Mouse (Mus musculus): ENCODE data around the gene Foxp3. TPM values are rescaled to one million over a fixed set of nuclear protein-coding genes. Genes with fewer than 3 reads are reported as not detected.

Gene Foxp3
- total RNA-seq, 4 experiments from 2014 or later, result 0.18 TPM; not detected in 3

DNA sequence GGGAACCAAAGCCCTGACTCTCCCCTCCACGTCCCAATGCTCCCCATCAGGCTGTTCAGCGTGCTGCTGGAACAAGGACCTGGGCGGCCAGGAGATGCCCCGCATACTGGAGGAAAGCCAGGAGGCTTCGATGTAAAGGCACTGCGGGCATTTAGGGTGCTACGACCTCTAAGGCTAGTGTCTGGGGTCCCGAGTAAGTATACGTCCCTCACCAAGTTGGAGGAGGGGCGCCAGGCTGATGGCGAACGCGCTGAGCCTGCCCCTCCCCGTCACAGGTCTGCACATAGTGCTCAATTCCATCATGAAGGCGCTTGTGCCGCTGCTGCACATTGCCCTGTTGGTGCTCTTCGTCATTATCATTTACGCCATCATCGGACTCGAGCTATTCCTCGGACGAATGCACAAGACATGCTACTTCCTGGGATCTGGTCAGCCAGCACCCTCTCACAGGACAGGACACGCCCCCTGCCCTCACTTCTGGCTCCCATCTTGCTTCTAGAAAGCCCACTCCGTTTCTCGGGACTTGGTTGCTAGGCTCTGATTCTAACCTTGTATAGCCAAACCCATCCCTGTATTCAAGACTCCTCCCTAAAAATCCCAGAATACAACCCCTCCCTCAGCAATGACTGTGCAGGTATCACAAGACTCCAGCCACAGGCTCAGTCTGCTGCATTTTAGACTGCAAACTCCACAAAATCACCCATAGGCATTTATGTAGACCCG lies 37.3 kb downstream of the Foxp3 start:
- DNase-seq (ENCODE audit: low spot score in 2 of 2), result peak in 1 of 2 experiments; percentile 36

DNA sequence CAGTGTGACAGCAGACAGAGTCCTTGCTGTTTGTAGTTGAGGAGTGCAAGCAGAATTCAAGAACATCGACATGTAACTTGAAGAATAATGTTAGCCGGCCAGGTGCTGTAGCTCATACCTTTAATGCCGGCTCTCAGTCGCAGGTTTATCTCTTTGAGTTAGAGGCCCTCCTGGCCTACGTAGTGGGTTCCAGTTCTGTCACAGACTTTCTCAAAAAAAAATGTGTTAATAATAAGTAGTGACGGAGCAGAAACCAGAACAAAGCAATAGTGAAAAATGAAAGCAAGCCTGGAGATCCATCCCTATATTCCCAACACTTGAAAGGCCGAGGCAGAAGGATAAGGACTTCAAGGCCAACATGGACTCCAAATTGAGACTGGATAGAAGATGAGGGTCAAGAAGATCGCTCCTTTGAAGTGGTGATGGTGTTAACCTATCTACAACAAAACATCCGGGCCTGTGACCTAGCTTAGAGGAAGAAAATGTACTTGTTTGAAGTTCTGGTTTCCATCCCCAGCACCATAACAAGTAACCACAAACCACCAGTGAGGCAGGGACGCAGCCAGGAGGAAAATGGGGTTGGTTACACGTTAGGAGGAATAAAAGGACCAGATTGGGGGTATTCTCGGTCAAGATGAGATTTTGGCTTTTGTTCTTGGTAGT lies 44.6 kb downstream of the Foxp3 start:
- no peak for DNase-seq (ENCODE audit: low spot score in 2 of 2)

DNA sequence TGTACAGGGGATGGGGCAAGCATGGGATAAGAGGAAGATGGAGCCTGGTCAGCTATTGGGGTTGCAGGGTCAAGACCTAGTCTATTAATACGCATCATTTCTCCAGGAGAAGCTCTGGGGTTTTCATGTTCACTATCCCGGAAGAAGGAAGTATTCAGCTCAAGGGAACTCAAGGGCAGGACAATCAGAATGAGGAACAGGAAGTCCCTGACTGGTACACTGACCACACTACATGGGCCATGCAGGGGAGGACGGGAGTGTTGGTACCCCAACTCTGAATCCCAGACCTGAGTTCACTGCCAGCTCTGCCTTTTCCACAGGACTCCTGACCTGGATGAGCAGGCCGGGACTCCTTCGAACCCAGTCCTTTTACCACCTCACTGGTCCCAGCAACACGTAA lies 59.1 kb downstream of the Foxp3 start:
- no peak for DNase-seq (ENCODE audit: low spot score in 2 of 2)

DNA sequence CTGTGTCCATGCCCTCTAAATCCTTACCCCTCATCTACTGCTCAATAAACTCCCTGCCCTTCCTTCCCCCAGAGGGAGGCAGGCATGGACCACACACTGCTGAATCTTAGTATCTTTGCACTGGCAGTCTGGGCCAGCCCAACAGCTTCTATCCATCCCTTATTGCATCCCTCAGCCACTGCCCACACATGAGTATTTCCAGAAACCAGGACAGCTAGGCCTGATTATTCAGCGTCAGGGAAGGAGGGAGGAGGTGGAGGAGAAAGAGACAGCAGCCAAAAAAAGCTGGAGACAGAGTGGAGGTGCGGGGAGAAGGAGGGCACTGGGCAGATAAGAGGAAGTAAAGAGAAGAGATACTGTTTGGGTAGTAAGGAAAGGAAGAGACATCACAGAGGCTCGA lies 61.7 kb downstream of the Foxp3 start:
- peak in 1 of 2 experiments; percentile 80 for DNase-seq (ENCODE audit: low spot score in 2 of 2)

DNA sequence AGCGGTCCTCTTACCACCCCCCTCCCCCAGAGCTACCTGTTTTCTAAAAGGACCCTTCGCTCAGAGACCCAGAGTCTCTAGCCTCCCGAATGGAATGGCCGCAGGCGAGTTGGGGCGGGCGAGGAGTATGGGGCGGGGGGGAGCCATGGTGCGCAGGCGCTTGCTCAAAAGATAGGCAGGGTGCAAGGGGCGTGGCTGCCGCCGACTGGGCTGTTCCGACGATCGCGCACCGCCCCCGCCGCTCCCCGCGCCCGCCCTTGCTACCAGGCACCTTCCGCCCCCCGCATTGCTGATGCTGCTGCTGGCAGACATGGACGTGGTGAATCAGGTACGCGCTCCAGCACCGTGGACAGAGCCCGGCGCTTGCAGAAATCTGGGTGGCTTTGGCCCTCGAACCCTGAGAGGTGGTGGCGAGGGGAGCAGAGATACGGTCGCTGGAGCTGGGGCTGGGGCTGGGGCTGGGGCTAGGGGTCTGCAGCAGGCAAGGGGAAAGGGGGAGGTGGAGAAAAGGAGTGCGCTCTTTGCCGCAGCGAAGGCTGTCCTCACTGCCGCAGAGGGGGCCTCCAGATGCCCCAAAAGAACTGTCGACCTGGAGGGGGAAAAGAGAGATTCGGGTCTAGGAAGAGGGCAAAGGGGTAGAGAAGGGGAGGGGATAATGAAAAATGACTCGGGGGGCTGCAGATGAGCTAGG lies 65.1 kb downstream of the Foxp3 start, which contains the start of gene Syp:
Gene Syp, plus strand, starts transcription at position 71 of the 691 bp plus-strand sequence.
- DNase-seq (ENCODE audit: low spot score in 2 of 2), result peak; percentile 63 to 86

DNA sequence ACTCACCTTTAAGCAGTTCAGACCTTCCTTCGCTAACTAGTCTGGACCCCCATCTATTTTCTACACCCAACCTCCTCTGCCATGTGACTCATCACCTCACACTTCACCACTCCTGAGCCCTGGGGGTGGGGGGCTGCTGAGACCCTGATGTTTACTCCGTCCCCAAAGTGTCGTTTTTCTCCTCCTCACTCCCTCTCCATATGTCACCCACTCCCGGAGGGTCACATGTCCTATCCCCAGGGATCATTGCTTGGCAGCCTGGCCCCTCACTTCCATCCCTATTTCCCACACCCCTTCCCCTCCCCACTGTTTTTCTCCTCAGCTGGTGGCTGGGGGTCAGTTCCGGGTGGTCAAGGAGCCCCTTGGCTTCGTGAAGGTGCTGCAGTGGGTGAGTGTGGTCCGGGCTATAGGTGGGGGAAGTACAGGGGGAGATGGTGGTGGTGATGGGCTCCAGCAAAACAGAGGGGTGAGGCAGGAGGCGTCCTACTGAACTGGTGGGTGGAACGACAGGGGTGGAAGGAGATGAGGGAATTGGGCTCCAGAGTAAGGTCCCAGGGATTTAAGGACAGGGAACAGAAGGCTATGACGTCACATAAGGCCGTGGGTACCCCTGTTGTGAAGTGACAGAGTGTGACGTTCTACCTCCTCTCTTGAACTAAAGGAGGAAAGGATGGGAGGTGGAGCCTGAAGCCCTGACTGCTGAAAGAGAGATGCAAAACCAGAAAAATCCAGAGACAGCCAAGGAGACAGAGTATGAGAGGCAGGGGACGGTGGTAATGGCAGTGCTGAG lies 66.3 kb downstream of the Foxp3 start:
- DNase-seq (ENCODE audit: low spot score in 2 of 2), result no peak

DNA sequence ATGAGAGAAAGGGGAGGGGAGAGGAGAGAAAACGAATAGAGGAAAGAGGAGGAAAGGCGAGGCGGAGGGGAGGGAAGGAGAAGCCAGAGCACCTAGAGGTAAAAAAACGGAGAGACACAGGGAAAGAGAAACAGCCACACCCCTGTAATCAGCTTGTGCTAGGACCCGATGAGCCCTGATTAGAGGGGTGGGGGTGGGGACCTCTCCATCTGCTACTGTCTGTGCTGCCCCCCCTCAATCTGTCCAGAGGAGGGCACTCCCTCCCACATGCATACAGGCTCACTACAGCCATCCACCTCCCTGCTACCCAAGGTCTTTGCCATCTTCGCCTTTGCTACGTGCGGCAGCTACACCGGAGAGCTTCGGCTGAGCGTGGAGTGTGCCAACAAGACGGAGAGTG lies 67.3 kb downstream of the Foxp3 start:
- no peak for DNase-seq (ENCODE audit: low spot score in 2 of 2)

Other genes with a start within 250 kb of the Foxp3 start
- gene Usp27x, start 197.8 kb upstream of the Foxp3 start, total RNA-seq (2022), result 10 to 100 TPM; 13.2 to 15.4 (median 14.1) TPM
- 10 to 100 TPM; 21.4 to 30.0 (median 22.8) TPM for gene Ppp1r3f, start 639 bp downstream of the Foxp3 start, total RNA-seq (2022)
- gene Ccdc22, start 31.9 kb downstream of the Foxp3 start, total RNA-seq (2022), result 10 to 100 TPM; 25.5 to 31.1 (median 29.7) TPM
- gene Cacna1f, start 33.4 kb downstream of the Foxp3 start, total RNA-seq (2022), result under 1 TPM in 3 of 4 experiments, not detected in 1; 0.07 to 0.14 (median 0.11) TPM
- gene Syp, start 64.8 kb downstream of the Foxp3 start, total RNA-seq (2022), result 1,000 to 10,000 TPM; 1,778 to 2,065 (median 1,954) TPM
- 1 to 10 TPM; 1.7 to 2.9 (median 2.6) TPM for gene Prickle3, start 83.6 kb downstream of the Foxp3 start, total RNA-seq (2022)
- 10 to 100 TPM in 2 of 4 experiments, 1 to 10 TPM in 2; 6.3 to 11.0 (median 10.2) TPM for gene Plp2, start 97.7 kb downstream of the Foxp3 start, total RNA-seq (2022)
- under 1 TPM in 3 of 4 experiments, not detected in 1; 0.26 to 0.46 (median 0.26) TPM for gene Magix, start 107.6 kb downstream of the Foxp3 start, total RNA-seq (2022)
- gene Gpkow, start 123.5 kb downstream of the Foxp3 start, total RNA-seq (2022), result 10 to 100 TPM; 32.9 to 36.4 (median 33.5) TPM
- 10 to 100 TPM; 59.1 to 71.0 (median 67.8) TPM for gene Wdr45, start 140.7 kb downstream of the Foxp3 start, total RNA-seq (2022)
- gene Gm45208, start 148.6 kb downstream of the Foxp3 start, total RNA-seq (2022), result under 1 TPM in 1 of 4 experiments, not detected in 3; 0.74 TPM
- 100 to 1,000 TPM in 3 of 4 experiments, 10 to 100 TPM in 1; 93.3 to 107 (median 103) TPM for gene Praf2, start 154.8 kb downstream of the Foxp3 start, total RNA-seq (2022)
- 10 to 100 TPM; 15.7 to 26.0 (median 17.6) TPM for gene Ccdc120, start 177.3 kb downstream of the Foxp3 start, total RNA-seq (2022)
- gene Tfe3, start 188.9 kb downstream of the Foxp3 start, total RNA-seq (2022), result 10 to 100 TPM; 34.5 to 36.0 (median 35.1) TPM
- 100 to 1,000 TPM; 106 to 111 (median 107) TPM for gene Gripap1, start 216.1 kb downstream of the Foxp3 start, total RNA-seq (2022)
- gene Kcnd1, start 248.6 kb downstream of the Foxp3 start, total RNA-seq (2022), result 10 to 100 TPM in 3 of 4 experiments, 1 to 10 TPM in 1; 7.6 to 10.9 (median 10.4) TPM

Measured in left cerebral cortex, adult 8-10 months (tissue).